Mouse (Mus musculus) lung, postnatal 0 days (tissue): ENCODE data around the gene D430042O09Rik.

ENCODE experiments used
- CTCF ChIP-seq: IDR thresholded peaks from 2 replicates; pipeline ENCODE4 v1.5.1; 2016; ENCODE audit warnings: antibody characterized with exemption, mild to moderate bottlenecking
- EP300 ChIP-seq: IDR thresholded peaks from 2 replicates; pipeline ENCODE4 v1.6.1; 2016; ENCODE audit warnings: antibody characterized with exemption, mild to moderate bottlenecking, control low read depth

DNA sequence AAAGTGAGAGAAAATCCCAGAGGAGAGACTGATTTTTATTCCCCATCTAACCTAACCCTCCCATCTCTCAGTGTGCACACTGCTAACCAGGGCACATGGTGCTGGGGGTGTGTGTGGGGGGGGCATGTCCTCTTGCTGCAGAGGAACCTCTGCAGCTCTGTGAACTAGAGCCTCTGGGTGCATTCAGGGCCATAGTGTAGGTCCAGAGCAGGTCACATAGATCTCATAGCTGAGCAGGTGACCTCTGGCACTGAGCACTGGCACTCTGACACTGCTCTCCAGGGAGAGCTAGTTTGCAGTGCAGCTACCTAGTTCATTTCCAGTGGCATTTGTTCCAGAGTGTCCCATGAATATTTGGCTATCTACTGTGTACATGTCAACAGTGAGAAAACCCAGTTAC is 24.0 kb downstream of the D430042O09Rik start:
- TF ChIP-seq CTCF (no peak), EP300 (no peak)
